Mouse (Mus musculus) hindbrain, embryonic 11.5 days (tissue): ENCODE results near the gene Fam76b. TPM values are rescaled to one million over a fixed set of nuclear protein-coding genes. Genes with fewer than 3 reads are reported as not detected.

ENCODE experiments used
- ATAC-seq: fragments of 200-750 bp; cut with Nextera tagmentation; 2 replicates; pipeline ENCODE4 v1.8.0; 2017; ENCODE audit warnings: mild to moderate bottlenecking, moderate TSS enrichment, moderate library complexity; ENCODE audit not compliant: low FRiP score
- DNase-seq: peaks from one replicate; pipeline ENCODE4 v3.0.0-alpha.2; 2015; ENCODE audit warnings: low spot score
- H3K27ac ChIP-seq: fragments of 300-500 bp; sonication (generic); 2 replicates; pipeline ENCODE4 v1.5.1; 2014; ENCODE audit warnings: mild to moderate bottlenecking, low read depth, low read length
- H3K27me3 ChIP-seq: fragments of 300-500 bp; sonication (generic); 2 replicates; pipeline ENCODE4 v1.6.1; 2014; ENCODE audit warnings: mild to moderate bottlenecking, low read length, moderate library complexity, mixed read lengths; ENCODE audit not compliant: control insufficient read depth, insufficient read depth
- H3K36me3 ChIP-seq: fragments of 300-500 bp; sonication (generic); 2 replicates; pipeline ENCODE4 v1.6.1; 2014; ENCODE audit warnings: mild to moderate bottlenecking, low read length, moderate library complexity, mixed read lengths; ENCODE audit not compliant: control insufficient read depth, insufficient read depth
- H3K4me1 ChIP-seq: fragments of 300-500 bp; sonication (generic); replicated peaks from 2 replicates; pipeline ENCODE4 v1.6.1; 2014; ENCODE audit warnings: low read length, mixed read lengths; ENCODE audit not compliant: control insufficient read depth, insufficient read depth
- H3K4me2 ChIP-seq: fragments of 300-500 bp; sonication (generic); replicated peaks from 2 replicates; pipeline ENCODE4 v1.6.1; 2014; ENCODE audit warnings: mild to moderate bottlenecking, low read depth, low read length
- H3K4me3 ChIP-seq: fragments of 300-500 bp; sonication (generic); 2 replicates; pipeline ENCODE4 v1.5.1; 2014; ENCODE audit warnings: low read depth, low read length
- H3K9ac ChIP-seq: fragments of 300-500 bp; sonication (generic); 2 replicates; pipeline ENCODE4 v1.6.1; 2014; ENCODE audit warnings: low read depth, low read length
- H3K9me3 ChIP-seq: fragments of 300-500 bp; sonication (generic); 2 replicates; pipeline ENCODE4 v1.6.1; 2016; ENCODE audit warnings: low read length; ENCODE audit not compliant: control insufficient read depth
- WGBS: fragments of 180-500 bp; shearing (Covaris S2); extraction: QIAGEN DNeasy Blood & Tissue Kit; methylation state at CpG from one replicate; pipeline ENCODE4 v1.1.7; 2014; 5-methylcytosine and 5-hydroxymethylcytosine counted together
- polyA plus RNA-seq: library from polyadenylated mRNA; unstranded; fragments of >200 nt; fragmentation: Nextera tagmentation; extraction: Ambion mirVana; gene quantifications from 2 replicates; pipeline ENCODE4 v1.2.1, GENCODE M21; 2014

Gene Fam76b
- polyA plus RNA-seq, 1 experiment from 2014 or later = 33.8 TPM

- Histone ChIP-seq H3K27me3 (no peaks in the 10 kb centered on the region), H3K4me1 (no peaks in the 10 kb centered on the region), H3K36me3 (no peaks in the 10 kb centered on the region), H3K9me3 (no peaks in the 10 kb centered on the region), H3K27ac (no peak overlapping the region), H3K4me3 (no peak overlapping the region), H3K4me2 (no peak overlapping the region), H3K9ac (no peak overlapping the region)
- 68% methylated on average over 19 of the region's 19 CpGs for WGBS
- ATAC-seq (peak; percentile 67), DNase-seq (peak; percentile 8)
Observed at GRCm38 (mm10) chr9:13898510-13899305, 71.2 kb downstream of the Fam76b start.

- no peaks in the 10 kb centered on the region for H3K27me3 ChIP-seq
- no peak overlapping the region for H3K9ac ChIP-seq
- H3K4me3 ChIP-seq = no peak overlapping the region
- no peaks in the 10 kb centered on the region for H3K9me3 ChIP-seq
- H3K4me1 ChIP-seq = no peaks in the 10 kb centered on the region
- no peak overlapping the region for H3K4me2 ChIP-seq
- WGBS = 92% methylated on average over 3 of the region's 3 CpGs
- ATAC-seq (no peak), DNase-seq (no peak)
- H3K36me3 ChIP-seq = no peaks in the 10 kb centered on the region
- H3K27ac ChIP-seq = no peak overlapping the region
Observed at GRCm38 (mm10) chr9:13902030-13902429, 74.5 kb downstream of the Fam76b start.

DNA sequence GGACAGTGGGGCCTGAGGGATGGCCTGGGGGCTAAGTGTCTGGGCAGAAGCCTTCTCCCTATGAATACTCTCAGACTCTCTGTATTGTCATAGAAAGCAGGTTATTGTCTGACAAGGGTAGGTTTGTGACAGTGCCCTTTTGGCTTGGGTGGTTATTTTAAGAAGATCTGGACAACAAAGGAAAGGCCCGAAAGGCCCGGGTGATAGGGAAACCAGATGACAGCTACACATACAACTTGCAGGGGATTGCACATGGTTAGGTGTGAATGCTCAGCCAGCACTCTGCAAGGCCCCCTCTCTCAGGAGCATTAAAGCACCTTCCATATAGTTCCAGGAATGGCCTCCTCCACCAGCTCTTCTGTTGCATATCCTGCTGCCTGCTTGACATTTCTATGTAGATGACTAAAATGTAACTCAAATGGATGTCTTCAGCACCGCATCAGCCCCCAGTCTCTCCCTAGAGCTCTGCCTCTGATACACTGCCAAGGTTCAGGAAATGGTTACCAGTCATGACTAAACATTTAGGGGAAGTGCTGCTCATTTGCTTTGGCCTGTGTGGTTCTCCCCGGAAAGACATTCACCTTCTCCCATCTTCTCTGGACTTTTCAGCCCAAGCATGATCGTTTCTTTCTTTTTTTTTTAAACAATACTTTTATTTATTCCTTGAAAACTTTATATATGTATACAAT lies 76.7 kb downstream of the Fam76b start:
- Histone ChIP-seq H3K9me3 (no peaks in the 10 kb centered on the region), H3K36me3 (no peaks in the 10 kb centered on the region), H3K4me1 (no peaks in the 10 kb centered on the region), H3K4me3 (no peak overlapping the region), H3K4me2 (no peak overlapping the region), H3K9ac (no peak overlapping the region), H3K27ac (no peak overlapping the region), H3K27me3 (no peaks in the 10 kb centered on the region)
- 95% methylated on average over 5 of the region's 5 CpGs for WGBS
- ATAC-seq (no peak), DNase-seq (no peak)

Other genes starting within 250 kb of the Fam76b start
- 79.1 and 79.3 TPM in 2 replicates for gene Mtmr2, start 79.3 kb upstream of the Fam76b start, polyA plus RNA-seq
- 60.2 and 66.1 TPM in 2 replicates for gene Cep57, start 609 bp upstream of the Fam76b start, polyA plus RNA-seq